Mouse (Mus musculus): ENCODE results near the gene Tfap4. TPM values are rescaled to one million over a fixed set of nuclear protein-coding genes. Genes with fewer than 3 reads are reported as not detected.

Gene Tfap4
- polyA plus RNA-seq, 1 experiment: 19.0 TPM

GRCm38 (mm10) chr16:4578630-4579029, 19.0 kb upstream of the Tfap4 start:
- no peaks in the 10 kb centered on the region for H3K27me3 ChIP-seq (ENCODE audit: control insufficient read depth, insufficient read depth, insufficient read length)
- no peaks in the 10 kb centered on the region for H3K79me2 ChIP-seq (ENCODE audit: control insufficient read depth, insufficient read depth)
- H3K79me3 ChIP-seq (ENCODE audit: low read depth): no peaks in the 10 kb centered on the region
- no peak for TF ChIP-seq MYOD1 (IDR thresholded peaks at IDR 0.05; ENCODE audit: control insufficient read depth, insufficient read length, low read depth)
- no peak for TF ChIP-seq CTCF (IDR thresholded peaks at IDR 0.05; ENCODE audit: control insufficient read depth, insufficient read depth, insufficient read length)
- no peak for TF ChIP-seq USF1 (IDR thresholded peaks at IDR 0.05; ENCODE audit: low read depth)
- TF ChIP-seq MAX (IDR thresholded peaks at IDR 0.05): no peak
- no peak for TF ChIP-seq CEBPB (IDR thresholded peaks at IDR 0.05; ENCODE audit: low read depth)
- TF ChIP-seq MYOG (IDR thresholded peaks at IDR 0.05; ENCODE audit: control insufficient read depth, extremely low read depth, insufficient read length): no peak
- no peak for TF ChIP-seq FOSL1 (IDR thresholded peaks at IDR 0.05; ENCODE audit: insufficient read depth, low read length, poor library complexity, severe bottlenecking)
- no peaks in the 10 kb centered on the region for H3K36me3 ChIP-seq (ENCODE audit: control insufficient read depth, insufficient read depth)
- no peak overlapping the region for H3ac ChIP-seq (ENCODE audit: control insufficient read depth, insufficient read length, low read depth)
- H3K4me3 ChIP-seq (ENCODE audit: insufficient read depth, poor library complexity, severe bottlenecking): no peak overlapping the region

- no peak overlapping the region for H3ac ChIP-seq (ENCODE audit: control insufficient read depth, insufficient read length, low read depth)
- TF ChIP-seq MYOD1 (IDR thresholded peaks at IDR 0.05; ENCODE audit: control insufficient read depth, insufficient read length, low read depth) (no peak), FOSL1 (IDR thresholded peaks at IDR 0.05; ENCODE audit: insufficient read depth, low read length, poor library complexity, severe bottlenecking) (no peak), MAX (IDR thresholded peaks at IDR 0.05) (no peak), CEBPB (IDR thresholded peaks at IDR 0.05; ENCODE audit: low read depth) (no peak)
- H3K4me3 ChIP-seq (ENCODE audit: insufficient read depth, poor library complexity, severe bottlenecking): no peak overlapping the region
- no peaks in the 10 kb centered on the region for H3K27me3 ChIP-seq (ENCODE audit: control insufficient read depth, insufficient read depth, insufficient read length)
- H3K79me2 ChIP-seq (ENCODE audit: control insufficient read depth, insufficient read depth): no peaks in the 10 kb centered on the region
- H3K36me3 ChIP-seq (ENCODE audit: control insufficient read depth, insufficient read depth): no peaks in the 10 kb centered on the region
- H3K79me3 ChIP-seq (ENCODE audit: low read depth): no peaks in the 10 kb centered on the region
Measured at GRCm38 (mm10) chr16:4576873-4577272, 17.2 kb upstream of the Tfap4 start.

- H3K27me3 ChIP-seq (ENCODE audit: control insufficient read depth, insufficient read depth, insufficient read length): no peaks in the 10 kb centered on the region
Measured at GRCm38 (mm10) chr16:4576038-4576437, 16.4 kb upstream of the Tfap4 start.

GRCm38 (mm10) chr16:4570737-4571136, 11.1 kb upstream of the Tfap4 start:
- Histone ChIP-seq H3K79me3 (ENCODE audit: low read depth) (no peaks in the 10 kb centered on the region), H3K27me3 (ENCODE audit: control insufficient read depth, insufficient read depth, insufficient read length) (no peaks in the 10 kb centered on the region), H3ac (ENCODE audit: control insufficient read depth, insufficient read length, low read depth) (no peak overlapping the region), H3K79me2 (ENCODE audit: control insufficient read depth, insufficient read depth) (no peaks in the 10 kb centered on the region), H3K36me3 (ENCODE audit: control insufficient read depth, insufficient read depth) (no peaks in the 10 kb centered on the region), H3K4me3 (ENCODE audit: insufficient read depth, poor library complexity, severe bottlenecking) (no peak overlapping the region)
- no peak for TF ChIP-seq MAX (IDR thresholded peaks at IDR 0.05)

More at GRCm38 (mm10) chr16:4576038-4576437, 16.4 kb upstream of the Tfap4 start:
- Histone ChIP-seq H3K79me3 (ENCODE audit: low read depth) (no peaks in the 10 kb centered on the region), H3K36me3 (ENCODE audit: control insufficient read depth, insufficient read depth) (no peaks in the 10 kb centered on the region), H3ac (ENCODE audit: control insufficient read depth, insufficient read length, low read depth) (no peak overlapping the region), H3K79me2 (ENCODE audit: control insufficient read depth, insufficient read depth) (no peaks in the 10 kb centered on the region), H3K4me3 (ENCODE audit: insufficient read depth, poor library complexity, severe bottlenecking) (no peak overlapping the region)
- TF ChIP-seq MYOD1 (IDR thresholded peaks at IDR 0.05; ENCODE audit: control insufficient read depth, insufficient read length, low read depth): no peak
- no peak for TF ChIP-seq MYOG (IDR thresholded peaks at IDR 0.05; ENCODE audit: control insufficient read depth, extremely low read depth, insufficient read length)
- TF ChIP-seq CTCF (IDR thresholded peaks at IDR 0.05; ENCODE audit: control insufficient read depth, insufficient read depth, insufficient read length): no peak
- TF ChIP-seq USF1 (IDR thresholded peaks at IDR 0.05; ENCODE audit: low read depth): no peak
- TF ChIP-seq MAX (IDR thresholded peaks at IDR 0.05): no peak
- TF ChIP-seq CEBPB (IDR thresholded peaks at IDR 0.05; ENCODE audit: low read depth): no peak
- no peak for TF ChIP-seq FOSL1 (IDR thresholded peaks at IDR 0.05; ENCODE audit: insufficient read depth, low read length, poor library complexity, severe bottlenecking)

GRCm38 (mm10) chr16:4567912-4568311, 8.3 kb upstream of the Tfap4 start:
- Histone ChIP-seq H3K27me3 (ENCODE audit: control insufficient read depth, insufficient read depth, insufficient read length) (peaks cover 3% of the 10 kb centered on the region), H3K79me2 (ENCODE audit: control insufficient read depth, insufficient read depth) (no peaks in the 10 kb centered on the region), H3ac (ENCODE audit: control insufficient read depth, insufficient read length, low read depth) (no peak overlapping the region), H3K79me3 (ENCODE audit: low read depth) (no peaks in the 10 kb centered on the region), H3K36me3 (ENCODE audit: control insufficient read depth, insufficient read depth) (no peaks in the 10 kb centered on the region), H3K4me3 (ENCODE audit: insufficient read depth, poor library complexity, severe bottlenecking) (no peak overlapping the region)
- TF ChIP-seq USF1 (IDR thresholded peaks at IDR 0.05; ENCODE audit: low read depth) (no peak), CTCF (IDR thresholded peaks at IDR 0.05; ENCODE audit: control insufficient read depth, insufficient read depth, insufficient read length) (peak; percentile 73), FOSL1 (IDR thresholded peaks at IDR 0.05; ENCODE audit: insufficient read depth, low read length, poor library complexity, severe bottlenecking) (no peak), MAX (IDR thresholded peaks at IDR 0.05) (peak; percentile 65), MYOG (IDR thresholded peaks at IDR 0.05; ENCODE audit: control insufficient read depth, extremely low read depth, insufficient read length) (no peak)

- H3ac ChIP-seq (ENCODE audit: control insufficient read depth, insufficient read length, low read depth): peak overlapping the region; percentile 42
- peaks cover 41% of the 10 kb centered on the region for H3K79me2 ChIP-seq (ENCODE audit: control insufficient read depth, insufficient read depth)
- peaks cover 12% of the 10 kb centered on the region for H3K36me3 ChIP-seq (ENCODE audit: control insufficient read depth, insufficient read depth)
- peak overlapping the region; percentile 93 for H3K4me3 ChIP-seq (ENCODE audit: insufficient read depth, poor library complexity, severe bottlenecking)
- TF ChIP-seq MYOD1 (IDR thresholded peaks at IDR 0.05; ENCODE audit: control insufficient read depth, insufficient read length, low read depth): no peak
- TF ChIP-seq MYOG (IDR thresholded peaks at IDR 0.05; ENCODE audit: control insufficient read depth, extremely low read depth, insufficient read length): no peak
- TF ChIP-seq MAX (IDR thresholded peaks at IDR 0.05): no peak
- peak; percentile 43 for TF ChIP-seq CTCF (IDR thresholded peaks at IDR 0.05; ENCODE audit: control insufficient read depth, insufficient read depth, insufficient read length)
- TF ChIP-seq CEBPB (IDR thresholded peaks at IDR 0.05; ENCODE audit: low read depth): no peak
- peaks cover 29% of the 10 kb centered on the region for H3K79me3 ChIP-seq (ENCODE audit: low read depth)
- peaks cover 2% of the 10 kb centered on the region for H3K27me3 ChIP-seq (ENCODE audit: control insufficient read depth, insufficient read depth, insufficient read length)
Measured at GRCm38 (mm10) chr16:4560145-4560952, 695 bp upstream of the Tfap4 start.

Data from C2C12 (cell line).